Mouse (Mus musculus) megakaryocyte, embryonic 14.5 days (primary cell): ENCODE results near the gene Lrrk2.

Experiments
- FLI1 ChIP-seq: IDR thresholded peaks from 2 replicates; pipeline ENCODE4 v1.6.1; 2012; ENCODE audit warnings: low read length, inconsistent platforms, mixed read lengths
- GATA1 ChIP-seq: IDR thresholded peaks from 3 replicates; pipeline ENCODE4 v1.6.1; 2012; ENCODE audit warnings: mixed read lengths, low read length, inconsistent platforms, borderline replicate concordance

DNA sequence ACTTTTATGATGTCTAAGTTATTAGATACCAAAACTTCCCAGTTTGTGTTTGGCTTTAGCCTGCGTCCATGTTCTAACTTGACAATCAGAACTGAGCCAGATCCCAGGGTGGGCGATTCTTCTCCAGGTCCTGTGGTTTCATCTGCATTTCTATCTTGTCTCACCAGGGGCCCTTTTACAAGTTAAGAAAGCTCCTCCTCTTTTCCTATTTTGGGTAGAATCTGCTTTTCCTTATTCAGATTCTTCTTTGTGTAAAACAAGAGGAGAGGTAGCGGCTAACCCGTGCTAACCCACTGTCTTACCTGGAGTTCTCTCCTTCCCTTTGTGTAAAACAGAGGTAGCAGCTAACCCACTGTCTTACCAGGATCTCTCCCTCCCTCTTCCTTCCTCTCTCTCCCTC lies 99.1 kb downstream of the Lrrk2 start:
- no peak for TF ChIP-seq GATA1
- no peak for TF ChIP-seq FLI1
